Mouse (Mus musculus): ENCODE results near the gene Setd3. TPM values are rescaled to one million over a fixed set of nuclear protein-coding genes. Genes with fewer than 3 reads are reported as not detected.

The Setd3 gene
- polyA plus RNA-seq, 1 experiment from 2014 or later: 53.2 TPM

GRCm38 (mm10) chr12:108219825-108220616 is 40.9 kb upstream of the Setd3 start:
- Histone ChIP-seq H3K9me3 (replicated peaks; ENCODE audit: control insufficient read depth, low read length) (no peaks in the 10 kb centered on the region), H3K4me1 (ENCODE audit: control insufficient read depth, low read depth, low read length) (no peaks in the 10 kb centered on the region), H3K4me2 (ENCODE audit: low read depth, low read length) (no peak overlapping the region), H3K27me3 (ENCODE audit: control insufficient read depth, insufficient read depth, low read depth, low read length) (no peaks in the 10 kb centered on the region), H3K9ac (ENCODE audit: low read depth, low read length) (no peak overlapping the region), H3K4me3 (ENCODE audit: low read depth, low read length) (no peak overlapping the region), H3K27ac (ENCODE audit: low read length) (no peak overlapping the region), H3K36me3 (ENCODE audit: control insufficient read depth, insufficient read depth) (no peaks in the 10 kb centered on the region)
- no peak for ATAC-seq (ENCODE audit: low read depth)
- WGBS (ENCODE audit: insufficient replicate concordance): 71% methylated on average over 21 of the region's 21 CpGs

- 60% methylated on average over 15 of the region's 15 CpGs for WGBS (ENCODE audit: insufficient replicate concordance)
- Histone ChIP-seq H3K4me1 (ENCODE audit: control insufficient read depth, low read depth, low read length) (no peaks in the 10 kb centered on the region), H3K4me2 (ENCODE audit: low read depth, low read length) (no peak overlapping the region), H3K27ac (ENCODE audit: low read length) (no peak overlapping the region), H3K9me3 (replicated peaks; ENCODE audit: control insufficient read depth, low read length) (no peaks in the 10 kb centered on the region), H3K9ac (ENCODE audit: low read depth, low read length) (no peak overlapping the region), H3K4me3 (ENCODE audit: low read depth, low read length) (no peak overlapping the region), H3K27me3 (ENCODE audit: control insufficient read depth, insufficient read depth, low read depth, low read length) (no peaks in the 10 kb centered on the region), H3K36me3 (ENCODE audit: control insufficient read depth, insufficient read depth) (no peaks in the 10 kb centered on the region)
- ATAC-seq (ENCODE audit: low read depth): no peak
These were observed 40.0 kb upstream of the Setd3 start for GRCm38 (mm10) chr12:108219163-108219562.

GRCm38 (mm10) chr12:108217572-108217971 is 38.5 kb upstream of the Setd3 start:
- Histone ChIP-seq H3K9me3 (replicated peaks; ENCODE audit: control insufficient read depth, low read length) (no peaks in the 10 kb centered on the region), H3K36me3 (ENCODE audit: control insufficient read depth, insufficient read depth) (no peaks in the 10 kb centered on the region), H3K9ac (ENCODE audit: low read depth, low read length) (no peak overlapping the region), H3K4me1 (ENCODE audit: control insufficient read depth, low read depth, low read length) (no peaks in the 10 kb centered on the region), H3K4me3 (ENCODE audit: low read depth, low read length) (no peak overlapping the region), H3K27ac (ENCODE audit: low read length) (no peak overlapping the region), H3K27me3 (ENCODE audit: control insufficient read depth, insufficient read depth, low read depth, low read length) (no peaks in the 10 kb centered on the region), H3K4me2 (ENCODE audit: low read depth, low read length) (no peak overlapping the region)
- no peak for ATAC-seq (ENCODE audit: low read depth)
- WGBS (ENCODE audit: insufficient replicate concordance): 40% methylated on average over 5 of the region's 5 CpGs

- no peak overlapping the region for H3K27ac ChIP-seq (ENCODE audit: low read length)
- H3K4me3 ChIP-seq (ENCODE audit: low read depth, low read length): no peak overlapping the region
- no peaks in the 10 kb centered on the region for H3K9me3 ChIP-seq (replicated peaks; ENCODE audit: control insufficient read depth, low read length)
- no peak overlapping the region for H3K4me2 ChIP-seq (ENCODE audit: low read depth, low read length)
- H3K9ac ChIP-seq (ENCODE audit: low read depth, low read length): no peak overlapping the region
- ATAC-seq (ENCODE audit: low read depth): no peak
- WGBS (ENCODE audit: insufficient replicate concordance): 58% methylated on average over 11 of the region's 11 CpGs
- H3K27me3 ChIP-seq (ENCODE audit: control insufficient read depth, insufficient read depth, low read depth, low read length): no peaks in the 10 kb centered on the region
- H3K36me3 ChIP-seq (ENCODE audit: control insufficient read depth, insufficient read depth): no peaks in the 10 kb centered on the region
- no peaks in the 10 kb centered on the region; the same call in 1 of the 2 replicates for H3K4me1 ChIP-seq (ENCODE audit: control insufficient read depth, low read depth, low read length)
These were observed 37.7 kb upstream of the Setd3 start for GRCm38 (mm10) chr12:108216611-108217370.

- H3K4me3 ChIP-seq (ENCODE audit: low read depth, low read length): no peak overlapping the region
- no peak for ATAC-seq (ENCODE audit: low read depth)
- no peak overlapping the region for H3K4me2 ChIP-seq (ENCODE audit: low read depth, low read length)
- no peaks in the 10 kb centered on the region for H3K36me3 ChIP-seq (ENCODE audit: control insufficient read depth, insufficient read depth)
- 60% methylated on average over 8 of the region's 8 CpGs for WGBS (ENCODE audit: insufficient replicate concordance)
- H3K27ac ChIP-seq (ENCODE audit: low read length): no peak overlapping the region
- H3K9me3 ChIP-seq (replicated peaks; ENCODE audit: control insufficient read depth, low read length): no peaks in the 10 kb centered on the region
- H3K4me1 ChIP-seq (ENCODE audit: control insufficient read depth, low read depth, low read length): no peaks in the 10 kb centered on the region; the same call in 1 of the 2 replicates
- no peak overlapping the region for H3K9ac ChIP-seq (ENCODE audit: low read depth, low read length)
- H3K27me3 ChIP-seq (ENCODE audit: control insufficient read depth, insufficient read depth, low read depth, low read length): no peaks in the 10 kb centered on the region
These were observed 36.0 kb upstream of the Setd3 start for GRCm38 (mm10) chr12:108215090-108215489.

- no peak overlapping the region for H3K9ac ChIP-seq (ENCODE audit: low read depth, low read length)
- H3K27ac ChIP-seq (ENCODE audit: low read length): no peak overlapping the region
- WGBS (ENCODE audit: insufficient replicate concordance): 27% methylated on average over 18 of the region's 18 CpGs
- no peaks in the 10 kb centered on the region for H3K9me3 ChIP-seq (replicated peaks; ENCODE audit: control insufficient read depth, low read length)
- no peak for ATAC-seq (ENCODE audit: low read depth)
- peaks cover 8% of the 10 kb centered on the region for H3K4me1 ChIP-seq (ENCODE audit: control insufficient read depth, low read depth, low read length)
- H3K36me3 ChIP-seq (ENCODE audit: control insufficient read depth, insufficient read depth): no peaks in the 10 kb centered on the region
- H3K27me3 ChIP-seq (ENCODE audit: control insufficient read depth, insufficient read depth, low read depth, low read length): no peaks in the 10 kb centered on the region
- H3K4me2 ChIP-seq (ENCODE audit: low read depth, low read length): no peak overlapping the region
- no peak overlapping the region for H3K4me3 ChIP-seq (ENCODE audit: low read depth, low read length)
These were observed 34.3 kb upstream of the Setd3 start for GRCm38 (mm10) chr12:108213090-108214041.

- 56% methylated on average over 6 of the region's 6 CpGs for WGBS (ENCODE audit: insufficient replicate concordance)
- Histone ChIP-seq H3K27me3 (ENCODE audit: control insufficient read depth, insufficient read depth, low read depth, low read length) (no peaks in the 10 kb centered on the region), H3K4me3 (ENCODE audit: low read depth, low read length) (no peak overlapping the region), H3K27ac (ENCODE audit: low read length) (no peak overlapping the region), H3K9ac (ENCODE audit: low read depth, low read length) (no peak overlapping the region), H3K4me1 (ENCODE audit: control insufficient read depth, low read depth, low read length) (peaks cover 8% of the 10 kb centered on the region), H3K4me2 (ENCODE audit: low read depth, low read length) (no peak overlapping the region), H3K36me3 (ENCODE audit: control insufficient read depth, insufficient read depth) (no peaks in the 10 kb centered on the region), H3K9me3 (replicated peaks; ENCODE audit: control insufficient read depth, low read length) (no peaks in the 10 kb centered on the region)
- no peak for ATAC-seq (ENCODE audit: low read depth)
These were observed 33.4 kb upstream of the Setd3 start for GRCm38 (mm10) chr12:108212476-108212875.

GRCm38 (mm10) chr12:108212071-108212470 is 33.0 kb upstream of the Setd3 start:
- no peak overlapping the region for H3K4me2 ChIP-seq (ENCODE audit: low read depth, low read length)
- H3K4me3 ChIP-seq (ENCODE audit: low read depth, low read length): no peak overlapping the region
- no peak overlapping the region for H3K9ac ChIP-seq (ENCODE audit: low read depth, low read length)
- H3K9me3 ChIP-seq (replicated peaks; ENCODE audit: control insufficient read depth, low read length): no peaks in the 10 kb centered on the region
- peaks cover 8% of the 10 kb centered on the region for H3K4me1 ChIP-seq (ENCODE audit: control insufficient read depth, low read depth, low read length)
- H3K36me3 ChIP-seq (ENCODE audit: control insufficient read depth, insufficient read depth): no peaks in the 10 kb centered on the region
- 25% methylated on average over 5 of the region's 5 CpGs for WGBS (ENCODE audit: insufficient replicate concordance)
- no peak for ATAC-seq (ENCODE audit: low read depth)
- H3K27me3 ChIP-seq (ENCODE audit: control insufficient read depth, insufficient read depth, low read depth, low read length): no peaks in the 10 kb centered on the region
- H3K27ac ChIP-seq (ENCODE audit: low read length): no peak overlapping the region
